Mouse (Mus musculus): Measurements from ENCODE around the gene Klf4. TPM values are rescaled to one million over a fixed set of nuclear protein-coding genes. Genes with fewer than 3 reads are reported as not detected.
A peak's percentile ranks its signal among the peaks of the same experiment; 100 is the strongest.

Gene Klf4
- 1 to 10 TPM; 4.5 to 7.9 (median 5.7) TPM for total RNA-seq (2022)

GRCm38 (mm10) chr4:55532407-55533195 lies at the start of gene Klf4:
Klf4 (minus strand) TSS chr4:55532466.
- peak; percentile 66 to 86 for DNase-seq (ENCODE audit: low spot score in 2 of 2)

- DNase-seq (ENCODE audit: low spot score in 2 of 2): no peak
Measured at GRCm38 (mm10) chr4:55571432-55571831, 39.2 kb upstream of the Klf4 start.

GRCm38 (mm10) chr4:55567986-55568385 lies 35.7 kb upstream of the Klf4 start:
- no peak for DNase-seq (ENCODE audit: low spot score in 2 of 2)

GRCm38 (mm10) chr4:55567575-55567974 lies 35.3 kb upstream of the Klf4 start:
- DNase-seq (ENCODE audit: low spot score in 2 of 2): no peak

- no peak for DNase-seq (ENCODE audit: low spot score in 2 of 2)
Measured at GRCm38 (mm10) chr4:55564317-55564716, 32.1 kb upstream of the Klf4 start.

GRCm38 (mm10) chr4:55563050-55563449 lies 30.8 kb upstream of the Klf4 start:
- DNase-seq (ENCODE audit: low spot score in 2 of 2): no peak

GRCm38 (mm10) chr4:55562062-55562461 lies 29.8 kb upstream of the Klf4 start:
- DNase-seq (ENCODE audit: low spot score in 2 of 2): no peak

- DNase-seq (ENCODE audit: low spot score in 2 of 2): no peak
Measured at GRCm38 (mm10) chr4:55546869-55547268, 14.6 kb upstream of the Klf4 start.

- DNase-seq (ENCODE audit: low spot score in 2 of 2): no peak
Measured at GRCm38 (mm10) chr4:55542753-55543152, 10.5 kb upstream of the Klf4 start.

- no peak for DNase-seq (ENCODE audit: low spot score in 2 of 2)
Measured at GRCm38 (mm10) chr4:55541654-55542053, 9.4 kb upstream of the Klf4 start.

- no peak for DNase-seq (ENCODE audit: low spot score in 2 of 2)
Measured at GRCm38 (mm10) chr4:55541221-55541620, 9.0 kb upstream of the Klf4 start.

GRCm38 (mm10) chr4:55535012-55535411 lies 2.7 kb upstream of the Klf4 start:
- no peak for DNase-seq (ENCODE audit: low spot score in 2 of 2)

GRCm38 (mm10) chr4:55534510-55534909 lies 2.2 kb upstream of the Klf4 start:
- DNase-seq (ENCODE audit: low spot score in 2 of 2): no peak

- peak in 1 of 2 experiments; percentile 9 for DNase-seq (ENCODE audit: low spot score in 2 of 2)
Measured at GRCm38 (mm10) chr4:55533803-55534254, 1.6 kb upstream of the Klf4 start.

- peak in 1 of 2 experiments; percentile 25 for DNase-seq (ENCODE audit: low spot score in 2 of 2)
Measured at GRCm38 (mm10) chr4:55533196-55533802, 1.0 kb upstream of the Klf4 start.

GRCm38 (mm10) chr4:55531856-55532406 lies 335 bp downstream of the Klf4 start:
- DNase-seq (ENCODE audit: low spot score in 2 of 2): no peak

- peak in 1 of 2 experiments; percentile 7 for DNase-seq (ENCODE audit: low spot score in 2 of 2)
Measured at GRCm38 (mm10) chr4:55531096-55531855, 990 bp downstream of the Klf4 start.

GRCm38 (mm10) chr4:55530731-55531095 lies 1.6 kb downstream of the Klf4 start:
- DNase-seq (ENCODE audit: low spot score in 2 of 2): peak in 1 of 2 experiments; percentile 11

- peak; percentile 43 to 48 for DNase-seq (ENCODE audit: low spot score in 2 of 2)
Measured at GRCm38 (mm10) chr4:55530236-55530635, 2.0 kb downstream of the Klf4 start.

GRCm38 (mm10) chr4:55528404-55528803 lies 3.9 kb downstream of the Klf4 start:
- no peak for DNase-seq (ENCODE audit: low spot score in 2 of 2)

GRCm38 (mm10) chr4:55527931-55528330 lies 4.3 kb downstream of the Klf4 start:
- DNase-seq (ENCODE audit: low spot score in 2 of 2): no peak
